Mouse (Mus musculus): Measurements from ENCODE around the gene Olfr569. TPM values are rescaled to one million over a fixed set of nuclear protein-coding genes. Genes with fewer than 3 reads are reported as not detected.

Olfr569 gene
- polyA plus RNA-seq, 2 experiments, result not detected

DNA sequence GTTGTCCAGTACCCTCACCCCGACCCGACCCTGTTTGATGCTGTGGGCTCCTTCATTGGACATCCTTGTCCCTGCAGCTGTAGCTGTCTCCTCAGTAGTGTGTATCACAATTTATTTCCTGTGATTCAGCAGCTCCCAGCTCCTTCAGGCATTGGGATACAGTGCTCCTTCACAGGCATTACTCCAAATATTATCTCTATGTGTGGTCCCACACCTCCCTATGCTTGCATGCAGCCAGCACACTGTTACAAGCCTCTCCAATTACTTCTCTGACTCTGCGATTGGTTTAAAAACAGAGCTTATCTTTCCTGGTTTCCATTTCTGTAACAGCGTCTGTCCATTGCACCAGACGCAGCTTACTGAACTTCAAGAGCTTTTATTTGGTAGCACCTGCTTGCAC is 25.7 kb upstream of the Olfr569 start:
- H3K36me3 ChIP-seq (replicated peaks; ENCODE audit: control insufficient read depth, insufficient read depth, low read depth), result no peaks in the 10 kb centered on the region
- no peak for ATAC-seq (ENCODE audit: insufficient read depth)

DNA sequence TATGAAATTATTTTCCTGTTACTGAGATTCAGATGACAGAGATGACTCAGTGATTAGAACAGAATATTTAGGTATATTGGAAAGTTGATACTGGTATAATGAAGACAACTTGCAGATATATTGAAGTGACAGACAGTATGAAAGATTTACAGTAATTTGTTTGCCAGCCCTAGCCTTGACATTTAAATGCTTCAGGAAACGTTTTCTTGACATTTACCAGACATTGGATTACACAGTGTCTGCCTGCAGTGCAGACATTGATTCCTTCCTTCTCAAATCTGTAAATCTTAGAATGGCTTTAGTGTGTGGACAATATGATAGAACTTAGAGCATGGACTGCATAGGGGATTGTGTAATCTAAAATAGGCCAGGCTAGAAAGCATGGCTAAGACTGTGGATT is 24.6 kb upstream of the Olfr569 start:
- ATAC-seq (ENCODE audit: insufficient read depth), result no peak
- no peak overlapping the region for H3K4me3 ChIP-seq (ENCODE audit: insufficient read depth in 1 of 2, low read depth in 2 of 2, low read length in 2 of 2)
- TF ChIP-seq EP300 (IDR thresholded peaks at IDR 0.05; ENCODE audit: low read depth) (no peak), CTCF (IDR thresholded peaks at IDR 0.05; ENCODE audit: low read depth) (no peak)
- H3K36me3 ChIP-seq (replicated peaks; ENCODE audit: control insufficient read depth, insufficient read depth, low read depth), result no peaks in the 10 kb centered on the region
- H3K4me2 ChIP-seq (ENCODE audit: low read depth), result no peak overlapping the region
- no peak overlapping the region for H3K27ac ChIP-seq
- H3K9ac ChIP-seq (replicated peaks), result no peak overlapping the region
- H3K27me3 ChIP-seq (ENCODE audit: control insufficient read depth, insufficient read depth, low read length), result no peaks in the 10 kb centered on the region
- H3K9me3 ChIP-seq (ENCODE audit: control insufficient read depth, low read length), result no peaks in the 10 kb centered on the region
- 15% methylated on average over 1 of the region's 1 CpGs for WGBS (ENCODE audit: insufficient replicate concordance)
- H3K4me1 ChIP-seq (replicated peaks; ENCODE audit: control insufficient read depth in 2 of 2, insufficient read depth in 2 of 2, low read length in 1 of 2), result no peaks in the 10 kb centered on the region
- DNase-seq (ENCODE audit: low read depth in 3 of 3, low spot score in 3 of 3), result no peak

More for the DNA sequence above, 25.7 kb upstream of the Olfr569 start:
- no peak for TF ChIP-seq CTCF (IDR thresholded peaks at IDR 0.05; ENCODE audit: low read depth)
- no peak for TF ChIP-seq EP300 (IDR thresholded peaks at IDR 0.05; ENCODE audit: low read depth)
- DNase-seq (ENCODE audit: low read depth in 3 of 3, low spot score in 3 of 3), result no peak
- H3K9ac ChIP-seq (replicated peaks), result no peak overlapping the region
- H3K27me3 ChIP-seq (ENCODE audit: control insufficient read depth, insufficient read depth, low read length), result no peaks in the 10 kb centered on the region
- H3K27ac ChIP-seq, result no peak overlapping the region
- H3K9me3 ChIP-seq (ENCODE audit: control insufficient read depth, low read length), result no peaks in the 10 kb centered on the region
- no peaks in the 10 kb centered on the region for H3K4me1 ChIP-seq (replicated peaks; ENCODE audit: control insufficient read depth in 2 of 2, insufficient read depth in 2 of 2, low read length in 1 of 2)
- 49% methylated on average over 5 of the region's 5 CpGs for WGBS (ENCODE audit: insufficient replicate concordance)
- H3K4me2 ChIP-seq (ENCODE audit: low read depth), result no peak overlapping the region
- no peak overlapping the region for H3K4me3 ChIP-seq (ENCODE audit: insufficient read depth in 1 of 2, low read depth in 2 of 2, low read length in 2 of 2)

DNA sequence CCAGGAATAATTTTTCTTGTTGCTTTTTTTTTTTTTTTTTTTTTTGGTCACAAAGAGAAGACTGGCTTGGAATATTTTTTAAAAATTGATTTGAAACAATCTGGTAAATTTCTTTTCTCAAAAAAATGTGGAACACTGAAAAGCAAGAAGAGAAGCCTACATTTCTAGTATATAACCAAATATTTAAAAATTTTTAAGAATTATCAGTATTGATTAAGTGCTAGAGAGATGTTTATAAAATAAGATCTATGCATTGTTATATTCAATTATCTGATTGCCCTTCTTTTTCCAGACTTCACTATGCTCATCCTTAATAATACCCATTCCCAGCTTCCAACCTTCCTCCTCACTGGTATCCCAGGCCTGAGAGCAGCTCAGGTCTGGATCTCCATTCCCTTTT is 13.9 kb downstream of the Olfr569 start, which contains the start of gene Olfr568:
Gene Olfr568 (plus strand): TSS at position 301 of the 400 bp plus-strand sequence.
- Histone ChIP-seq H3K4me2 (ENCODE audit: low read depth) (no peak within 1 kb of the TSS), H3K27ac (no peak within 1 kb of the TSS), H3K9me3 (ENCODE audit: control insufficient read depth, low read length) (no peaks in the 10 kb centered on the region), H3K9ac (replicated peaks) (no peak within 1 kb of the TSS), H3K27me3 (ENCODE audit: control insufficient read depth, insufficient read depth, low read length) (no peaks in the 10 kb centered on the region), H3K4me3 (ENCODE audit: insufficient read depth in 1 of 2, low read depth in 2 of 2, low read length in 2 of 2) (no peak within 1 kb of the TSS), H3K4me1 (replicated peaks; ENCODE audit: control insufficient read depth in 2 of 2, insufficient read depth in 2 of 2, low read length in 1 of 2) (no peaks in the 10 kb centered on the region), H3K36me3 (replicated peaks; ENCODE audit: control insufficient read depth, insufficient read depth, low read depth) (no peaks in the 10 kb centered on the region)
- DNase-seq (ENCODE audit: low read depth in 3 of 3, low spot score in 3 of 3) (no peak), ATAC-seq (ENCODE audit: insufficient read depth) (no peak)
- TF ChIP-seq EP300 (IDR thresholded peaks at IDR 0.05; ENCODE audit: low read depth) (no peak), CTCF (IDR thresholded peaks at IDR 0.05; ENCODE audit: low read depth) (no peak)

DNA sequence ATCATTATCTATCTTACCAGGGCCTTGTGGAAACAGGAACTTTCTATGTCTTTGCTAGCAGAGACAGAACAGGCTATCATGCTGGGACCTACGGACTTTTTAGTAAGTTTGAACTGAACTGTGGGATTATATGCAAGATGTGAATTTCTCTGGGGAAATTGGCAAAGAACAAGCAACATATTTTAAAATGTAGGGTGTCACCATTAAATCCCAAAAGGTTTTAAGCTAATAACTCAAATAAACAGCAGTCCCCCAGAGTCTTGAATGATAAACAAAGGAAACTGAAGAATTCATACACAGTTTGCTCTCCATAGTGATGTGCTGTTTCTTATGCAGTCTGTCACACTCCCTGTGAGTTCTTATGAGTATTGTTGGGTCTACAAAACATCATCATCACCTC is 32.0 kb downstream of the Olfr569 start, which contains the start of gene Olfr566:
Gene Olfr566 (minus strand): TSS at position 101 of the 400 bp plus-strand sequence.
- Histone ChIP-seq H3K4me2 (ENCODE audit: low read depth) (no peak within 1 kb of the TSS), H3K36me3 (replicated peaks; ENCODE audit: control insufficient read depth, insufficient read depth, low read depth) (no peaks in the 10 kb centered on the region), H3K9ac (replicated peaks) (no peak within 1 kb of the TSS), H3K27ac (no peak within 1 kb of the TSS), H3K4me1 (replicated peaks; ENCODE audit: control insufficient read depth in 2 of 2, insufficient read depth in 2 of 2, low read length in 1 of 2) (no peaks in the 10 kb centered on the region), H3K27me3 (ENCODE audit: control insufficient read depth, insufficient read depth, low read length) (no peaks in the 10 kb centered on the region), H3K9me3 (ENCODE audit: control insufficient read depth, low read length) (no peaks in the 10 kb centered on the region), H3K4me3 (ENCODE audit: insufficient read depth in 1 of 2, low read depth in 2 of 2, low read length in 2 of 2) (no peak within 1 kb of the TSS)
- WGBS (ENCODE audit: insufficient replicate concordance), result 55% methylated on average over 1 of the region's 1 CpGs
- no peak for TF ChIP-seq CTCF (IDR thresholded peaks at IDR 0.05; ENCODE audit: low read depth)
- no peak for TF ChIP-seq EP300 (IDR thresholded peaks at IDR 0.05; ENCODE audit: low read depth)
- ATAC-seq (ENCODE audit: insufficient read depth) (no peak), DNase-seq (ENCODE audit: low read depth in 3 of 3, low spot score in 3 of 3) (no peak)

DNA sequence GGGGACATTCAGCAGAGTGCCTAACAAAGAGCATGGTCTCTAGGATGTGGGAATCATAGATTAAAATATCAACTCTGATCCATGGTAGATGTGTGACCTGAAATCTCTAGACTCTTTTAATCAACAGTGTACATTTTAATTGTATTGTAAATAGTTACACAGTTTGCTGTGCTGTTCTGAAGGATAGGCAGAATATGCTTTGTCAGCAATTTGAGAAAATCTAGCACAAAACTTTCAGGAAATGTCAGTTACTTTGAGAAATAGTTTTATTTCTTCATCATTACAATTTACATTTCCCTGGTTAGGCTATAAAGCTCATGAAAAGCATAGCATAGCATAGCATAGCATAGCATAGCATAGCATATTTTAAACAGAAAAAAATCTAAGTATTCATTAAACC is 34.9 kb downstream of the Olfr569 start:
- H3K27ac ChIP-seq, result no peak overlapping the region
- no peaks in the 10 kb centered on the region for H3K9me3 ChIP-seq (ENCODE audit: control insufficient read depth, low read length)
- no peak overlapping the region for H3K4me2 ChIP-seq (ENCODE audit: low read depth)
- H3K4me3 ChIP-seq (ENCODE audit: insufficient read depth in 1 of 2, low read depth in 2 of 2, low read length in 2 of 2), result no peak overlapping the region
- no peaks in the 10 kb centered on the region for H3K4me1 ChIP-seq (replicated peaks; ENCODE audit: control insufficient read depth in 2 of 2, insufficient read depth in 2 of 2, low read length in 1 of 2)
- TF ChIP-seq EP300 (IDR thresholded peaks at IDR 0.05; ENCODE audit: low read depth) (no peak), CTCF (IDR thresholded peaks at IDR 0.05; ENCODE audit: low read depth) (no peak)
- no peak for DNase-seq (ENCODE audit: low read depth in 3 of 3, low spot score in 3 of 3)
- ATAC-seq (ENCODE audit: insufficient read depth), result no peak
- no peaks in the 10 kb centered on the region for H3K36me3 ChIP-seq (replicated peaks; ENCODE audit: control insufficient read depth, insufficient read depth, low read depth)
- no peak overlapping the region for H3K9ac ChIP-seq (replicated peaks)
- no peaks in the 10 kb centered on the region for H3K27me3 ChIP-seq (ENCODE audit: control insufficient read depth, insufficient read depth, low read length)

Other genes starting within 250 kb of the Olfr569 start
- gene Olfr555, start 232.1 kb downstream of the Olfr569 start, polyA plus RNA-seq (2012; rRNA removed), result not detected in 2 replicates
- gene Olfr555, start 232.1 kb downstream of the Olfr569 start, polyA plus RNA-seq (2014; fragmentation: Nextera tagmentation; extraction: Ambion mirVana), result not detected in 2 replicates
- gene Olfr556, start 226.0 kb downstream of the Olfr569 start, polyA plus RNA-seq (2012; rRNA removed), result not detected in 2 replicates
- gene Olfr556, start 226.0 kb downstream of the Olfr569 start, polyA plus RNA-seq (2014; fragmentation: Nextera tagmentation; extraction: Ambion mirVana), result not detected in 2 replicates
- gene Trim68, start 203.6 kb downstream of the Olfr569 start, polyA plus RNA-seq (2012; rRNA removed), result 1.8 and 2.3 TPM in 2 replicates
- gene Trim68, start 203.6 kb downstream of the Olfr569 start, polyA plus RNA-seq (2014; fragmentation: Nextera tagmentation; extraction: Ambion mirVana), result 0.86 and 1.3 TPM in 2 replicates
- gene Olfr557, start 195.0 kb downstream of the Olfr569 start, polyA plus RNA-seq (2012; rRNA removed), result not detected in 2 replicates
- not detected in 2 replicates for gene Olfr557, start 195.0 kb downstream of the Olfr569 start, polyA plus RNA-seq (2014; fragmentation: Nextera tagmentation; extraction: Ambion mirVana)
- gene Olfr558, start 188.7 kb downstream of the Olfr569 start, polyA plus RNA-seq (2012; rRNA removed), result not detected in 2 replicates
- gene Olfr558, start 188.7 kb downstream of the Olfr569 start, polyA plus RNA-seq (2014; fragmentation: Nextera tagmentation; extraction: Ambion mirVana), result not detected in 2 replicates
- gene Olfr33, start 171.8 kb downstream of the Olfr569 start, polyA plus RNA-seq (2012; rRNA removed), result not detected in 2 replicates
- not detected in 2 replicates for gene Olfr33, start 171.8 kb downstream of the Olfr569 start, polyA plus RNA-seq (2014; fragmentation: Nextera tagmentation; extraction: Ambion mirVana)
- gene Olfr559, start 163.4 kb downstream of the Olfr569 start, polyA plus RNA-seq (2012; rRNA removed), result not detected in 2 replicates
- not detected in 2 replicates for gene Olfr559, start 163.4 kb downstream of the Olfr569 start, polyA plus RNA-seq (2014; fragmentation: Nextera tagmentation; extraction: Ambion mirVana)
- not detected in 2 replicates for gene Olfr560, start 131.5 kb downstream of the Olfr569 start, polyA plus RNA-seq (2012; rRNA removed)
- gene Olfr560, start 131.5 kb downstream of the Olfr569 start, polyA plus RNA-seq (2014; fragmentation: Nextera tagmentation; extraction: Ambion mirVana), result not detected in 2 replicates
- 0.02 TPM in 2 replicates for gene Olfr78, start 131.4 kb downstream of the Olfr569 start, polyA plus RNA-seq (2012; rRNA removed)
- gene Olfr78, start 131.4 kb downstream of the Olfr569 start, polyA plus RNA-seq (2014; fragmentation: Nextera tagmentation; extraction: Ambion mirVana), result not detected in 2 replicates
- gene Olfr561, start 119.7 kb downstream of the Olfr569 start, polyA plus RNA-seq (2012; rRNA removed), result not detected in 2 replicates
- gene Olfr561, start 119.7 kb downstream of the Olfr569 start, polyA plus RNA-seq (2014; fragmentation: Nextera tagmentation; extraction: Ambion mirVana), result not detected in 2 replicates
- gene Olfr564, start 87.4 kb downstream of the Olfr569 start, polyA plus RNA-seq (2012; rRNA removed), result not detected in 2 replicates
- not detected in 2 replicates for gene Olfr564, start 87.4 kb downstream of the Olfr569 start, polyA plus RNA-seq (2014; fragmentation: Nextera tagmentation; extraction: Ambion mirVana)
- gene Olfr566, start 32.1 kb downstream of the Olfr569 start, polyA plus RNA-seq (2012; rRNA removed), result not detected in 2 replicates
- gene Olfr566, start 32.1 kb downstream of the Olfr569 start, polyA plus RNA-seq (2014; fragmentation: Nextera tagmentation; extraction: Ambion mirVana), result not detected in 2 replicates
- gene Olfr568, start 13.8 kb downstream of the Olfr569 start, polyA plus RNA-seq (2012; rRNA removed), result not detected in 2 replicates
- gene Olfr568, start 13.8 kb downstream of the Olfr569 start, polyA plus RNA-seq (2014; fragmentation: Nextera tagmentation; extraction: Ambion mirVana), result not detected in 2 replicates
- not detected in 2 replicates for gene Olfr570, start 3.7 kb upstream of the Olfr569 start, polyA plus RNA-seq (2012; rRNA removed)
- not detected in 2 replicates for gene Olfr570, start 3.7 kb upstream of the Olfr569 start, polyA plus RNA-seq (2014; fragmentation: Nextera tagmentation; extraction: Ambion mirVana)
- gene Olfr571, start 26.7 kb upstream of the Olfr569 start, polyA plus RNA-seq (2012; rRNA removed), result not detected in 2 replicates
- not detected in 2 replicates for gene Olfr571, start 26.7 kb upstream of the Olfr569 start, polyA plus RNA-seq (2014; fragmentation: Nextera tagmentation; extraction: Ambion mirVana)
- gene Olfr572, start 33.5 kb upstream of the Olfr569 start, polyA plus RNA-seq (2012; rRNA removed), result not detected in 2 replicates
- not detected in 2 replicates for gene Olfr572, start 33.5 kb upstream of the Olfr569 start, polyA plus RNA-seq (2014; fragmentation: Nextera tagmentation; extraction: Ambion mirVana)
- not detected in 2 replicates for gene Olfr573-ps1, start 51.7 kb upstream of the Olfr569 start, polyA plus RNA-seq (2012; rRNA removed)
- not detected in 2 replicates for gene Olfr573-ps1, start 51.7 kb upstream of the Olfr569 start, polyA plus RNA-seq (2014; fragmentation: Nextera tagmentation; extraction: Ambion mirVana)
- not detected in 2 replicates for gene Olfr574, start 57.6 kb upstream of the Olfr569 start, polyA plus RNA-seq (2012; rRNA removed)
- not detected in 2 replicates for gene Olfr574, start 57.6 kb upstream of the Olfr569 start, polyA plus RNA-seq (2014; fragmentation: Nextera tagmentation; extraction: Ambion mirVana)
- 0.01 TPM in 1 of 2 replicates, not detected in the other for gene Olfr575, start 67.9 kb upstream of the Olfr569 start, polyA plus RNA-seq (2012; rRNA removed)
- not detected in 2 replicates for gene Olfr575, start 67.9 kb upstream of the Olfr569 start, polyA plus RNA-seq (2014; fragmentation: Nextera tagmentation; extraction: Ambion mirVana)
- gene Olfr576, start 71.8 kb upstream of the Olfr569 start, polyA plus RNA-seq (2012; rRNA removed), result not detected in 2 replicates
- gene Olfr576, start 71.8 kb upstream of the Olfr569 start, polyA plus RNA-seq (2014; fragmentation: Nextera tagmentation; extraction: Ambion mirVana), result not detected in 2 replicates
- gene Olfr577, start 85.1 kb upstream of the Olfr569 start, polyA plus RNA-seq (2012; rRNA removed), result not detected in 2 replicates
- gene Olfr577, start 85.1 kb upstream of the Olfr569 start, polyA plus RNA-seq (2014; fragmentation: Nextera tagmentation; extraction: Ambion mirVana), result not detected in 2 replicates
- gene Olfr578, start 98.4 kb upstream of the Olfr569 start, polyA plus RNA-seq (2012; rRNA removed), result not detected in 2 replicates
- not detected in 2 replicates for gene Olfr578, start 98.4 kb upstream of the Olfr569 start, polyA plus RNA-seq (2014; fragmentation: Nextera tagmentation; extraction: Ambion mirVana)
- not detected in 2 replicates for gene Olfr582, start 147.1 kb upstream of the Olfr569 start, polyA plus RNA-seq (2012; rRNA removed)
- gene Olfr582, start 147.1 kb upstream of the Olfr569 start, polyA plus RNA-seq (2014; fragmentation: Nextera tagmentation; extraction: Ambion mirVana), result not detected in 2 replicates
- not detected in 2 replicates for gene Olfr583, start 160.4 kb upstream of the Olfr569 start, polyA plus RNA-seq (2012; rRNA removed)
- not detected in 2 replicates for gene Olfr583, start 160.4 kb upstream of the Olfr569 start, polyA plus RNA-seq (2014; fragmentation: Nextera tagmentation; extraction: Ambion mirVana)
- not detected in 2 replicates for gene Olfr584, start 191.0 kb upstream of the Olfr569 start, polyA plus RNA-seq (2012; rRNA removed)
- gene Olfr584, start 191.0 kb upstream of the Olfr569 start, polyA plus RNA-seq (2014; fragmentation: Nextera tagmentation; extraction: Ambion mirVana), result not detected in 2 replicates
- gene Olfr585, start 206.8 kb upstream of the Olfr569 start, polyA plus RNA-seq (2012; rRNA removed), result not detected in 2 replicates
- not detected in 2 replicates for gene Olfr585, start 206.8 kb upstream of the Olfr569 start, polyA plus RNA-seq (2014; fragmentation: Nextera tagmentation; extraction: Ambion mirVana)
- gene Olfr586, start 234.8 kb upstream of the Olfr569 start, polyA plus RNA-seq (2012; rRNA removed), result not detected in 2 replicates
- not detected in 2 replicates for gene Olfr586, start 234.8 kb upstream of the Olfr569 start, polyA plus RNA-seq (2014; fragmentation: Nextera tagmentation; extraction: Ambion mirVana)
- not detected in 2 replicates for gene Olfr588-ps1, start 250.0 kb upstream of the Olfr569 start, polyA plus RNA-seq (2012; rRNA removed)
- not detected in 2 replicates for gene Olfr588-ps1, start 250.0 kb upstream of the Olfr569 start, polyA plus RNA-seq (2014; fragmentation: Nextera tagmentation; extraction: Ambion mirVana)

Data from liver, embryonic 14.5 days (tissue).